Mouse (Mus musculus): ENCODE data around the gene St6galnac1. TPM values are rescaled to one million over a fixed set of nuclear protein-coding genes. Genes with fewer than 3 reads are reported as not detected.
"Not testable (repeated sequence)": the region's sequence is repeated elsewhere in the genome, so short reads cannot be mapped to it uniquely, and the experiment has no call there.

Gene St6galnac1
- not detected in 2 replicates for polyA plus RNA-seq (2015; fragmentation: Nextera tagmentation; extraction: Ambion mirVana)

GRCm38 (mm10) chr11:116775407-116775806 lies at the start of gene St6galnac1:
Gene St6galnac1, minus strand, starts transcription at chr11:116775507.
- ATAC-seq (ENCODE audit: low FRiP score, low read depth), result no peak
- WGBS, result 88% methylated on average over 7 of the region's 7 CpGs
- Histone ChIP-seq H3K4me1 (no peaks in the 10 kb centered on the region), H3K4me3 (no peak within 1 kb of the TSS), H3K27me3 (no peaks in the 10 kb centered on the region), H3K4me2 (replicated peaks) (no peak within 1 kb of the TSS), H3K27ac (no peak within 1 kb of the TSS), H3K36me3 (no peaks in the 10 kb centered on the region), H3K9me3 (no peaks in the 10 kb centered on the region), H3K9ac (no peak within 1 kb of the TSS)

- 96% methylated on average over 10 of the region's 10 CpGs for WGBS
- ATAC-seq (ENCODE audit: low FRiP score, low read depth), result not testable (repeated sequence)
- peaks cover 39% of the 10 kb centered on the region for H3K4me1 ChIP-seq
Measured at GRCm38 (mm10) chr11:116823885-116824284, 48.6 kb upstream of the St6galnac1 start.

GRCm38 (mm10) chr11:116823255-116823654 lies 47.9 kb upstream of the St6galnac1 start:
- no peak overlapping the region for H3K4me2 ChIP-seq (replicated peaks)
- WGBS, result 93% methylated on average over 2 of the region's 2 CpGs

More at GRCm38 (mm10) chr11:116823885-116824284, 48.6 kb upstream of the St6galnac1 start:
- H3K4me3 ChIP-seq; H3K27ac ChIP-seq; H3K4me2 ChIP-seq (replicated peaks); H3K9me3 ChIP-seq; H3K36me3 ChIP-seq; H3K9ac ChIP-seq; H3K27me3 ChIP-seq: not testable (repeated sequence)

GRCm38 (mm10) chr11:116822626-116823025 lies 47.3 kb upstream of the St6galnac1 start:
- peaks cover 38% of the 10 kb centered on the region for H3K4me1 ChIP-seq
- no peaks in the 10 kb centered on the region for H3K36me3 ChIP-seq
- 92% methylated on average over 10 of the region's 10 CpGs for WGBS
- H3K27ac ChIP-seq, result no peak overlapping the region
- H3K4me2 ChIP-seq (replicated peaks), result no peak overlapping the region
- no peak for ATAC-seq (ENCODE audit: low FRiP score, low read depth)
- H3K9me3 ChIP-seq, result no peaks in the 10 kb centered on the region
- no peak overlapping the region for H3K4me3 ChIP-seq
- H3K27me3 ChIP-seq, result no peaks in the 10 kb centered on the region
- no peak overlapping the region for H3K9ac ChIP-seq

More at GRCm38 (mm10) chr11:116823255-116823654, 47.9 kb upstream of the St6galnac1 start:
- Histone ChIP-seq H3K9ac (no peak overlapping the region), H3K4me1 (peaks cover 40% of the 10 kb centered on the region), H3K36me3 (no peaks in the 10 kb centered on the region), H3K9me3 (no peaks in the 10 kb centered on the region), H3K4me3 (no peak overlapping the region), H3K27me3 (no peaks in the 10 kb centered on the region), H3K27ac (no peak overlapping the region)
- ATAC-seq (ENCODE audit: low FRiP score, low read depth), result no peak

GRCm38 (mm10) chr11:116822215-116822614 lies 46.9 kb upstream of the St6galnac1 start:
- H3K4me3 ChIP-seq, result no peak overlapping the region
- no peak overlapping the region for H3K4me2 ChIP-seq (replicated peaks)
- no peaks in the 10 kb centered on the region for H3K27me3 ChIP-seq
- no peak overlapping the region for H3K9ac ChIP-seq
- H3K36me3 ChIP-seq, result no peaks in the 10 kb centered on the region
- peaks cover 35% of the 10 kb centered on the region for H3K4me1 ChIP-seq
- no peak overlapping the region for H3K27ac ChIP-seq
- no peaks in the 10 kb centered on the region for H3K9me3 ChIP-seq
- WGBS, result 82% methylated on average over 10 of the region's 10 CpGs
- no peak for ATAC-seq (ENCODE audit: low FRiP score, low read depth)

GRCm38 (mm10) chr11:116821057-116821940 lies 46.0 kb upstream of the St6galnac1 start:
- peaks cover 26% of the 10 kb centered on the region for H3K4me1 ChIP-seq
- H3K27me3 ChIP-seq, result no peaks in the 10 kb centered on the region
- no peak overlapping the region for H3K4me3 ChIP-seq
- 81% methylated on average over 13 of the region's 13 CpGs for WGBS
- no peaks in the 10 kb centered on the region for H3K36me3 ChIP-seq
- no peak overlapping the region for H3K27ac ChIP-seq
- no peak overlapping the region for H3K9ac ChIP-seq
- H3K4me2 ChIP-seq (replicated peaks), result no peak overlapping the region
- no peak for ATAC-seq (ENCODE audit: low FRiP score, low read depth)
- H3K9me3 ChIP-seq, result no peaks in the 10 kb centered on the region

- Histone ChIP-seq H3K9ac (no peak overlapping the region), H3K36me3 (no peaks in the 10 kb centered on the region), H3K27ac (no peak overlapping the region), H3K4me3 (no peak overlapping the region), H3K4me2 (replicated peaks) (no peak overlapping the region), H3K9me3 (no peaks in the 10 kb centered on the region), H3K4me1 (peaks cover 25% of the 10 kb centered on the region), H3K27me3 (no peaks in the 10 kb centered on the region)
- 91% methylated on average over 5 of the region's 5 CpGs for WGBS
- ATAC-seq (ENCODE audit: low FRiP score, low read depth), result no peak
Measured at GRCm38 (mm10) chr11:116819932-116820593, 44.8 kb upstream of the St6galnac1 start.

- Histone ChIP-seq H3K4me1 (peaks cover 36% of the 10 kb centered on the region), H3K4me3 (no peak overlapping the region), H3K9me3 (no peaks in the 10 kb centered on the region), H3K27me3 (no peaks in the 10 kb centered on the region), H3K9ac (peak overlapping the region; percentile 19), H3K4me2 (replicated peaks) (no peak overlapping the region), H3K36me3 (no peaks in the 10 kb centered on the region), H3K27ac (peak overlapping the region; percentile 35; the same call in 1 of the 2 replicates)
- no peak for ATAC-seq (ENCODE audit: low FRiP score, low read depth)
- WGBS, result 33% methylated on average over 8 of the region's 8 CpGs
Measured at GRCm38 (mm10) chr11:116818722-116819121, 43.4 kb upstream of the St6galnac1 start.

GRCm38 (mm10) chr11:116817567-116817966 lies 42.3 kb upstream of the St6galnac1 start:
- no peak overlapping the region for H3K4me3 ChIP-seq
- no peaks in the 10 kb centered on the region for H3K9me3 ChIP-seq
- no peak overlapping the region for H3K4me2 ChIP-seq (replicated peaks)
- H3K27ac ChIP-seq, result no peak overlapping the region
- no peak overlapping the region for H3K9ac ChIP-seq
- ATAC-seq (ENCODE audit: low FRiP score, low read depth), result no peak
- no peaks in the 10 kb centered on the region for H3K27me3 ChIP-seq
- WGBS, result 93% methylated on average over 5 of the region's 5 CpGs
- peaks cover 47% of the 10 kb centered on the region for H3K4me1 ChIP-seq
- H3K36me3 ChIP-seq, result no peaks in the 10 kb centered on the region

- Histone ChIP-seq H3K4me1 (peaks cover 53% of the 10 kb centered on the region), H3K9ac (no peak overlapping the region), H3K27ac (no peak overlapping the region; the same call in 1 of the 2 replicates), H3K9me3 (no peaks in the 10 kb centered on the region), H3K36me3 (no peaks in the 10 kb centered on the region), H3K4me2 (replicated peaks) (no peak overlapping the region), H3K27me3 (no peaks in the 10 kb centered on the region), H3K4me3 (no peak overlapping the region)
- 72% methylated on average over 5 of the region's 5 CpGs for WGBS
- no peak for ATAC-seq (ENCODE audit: low FRiP score, low read depth)
Measured at GRCm38 (mm10) chr11:116816769-116817168, 41.5 kb upstream of the St6galnac1 start.

- peak overlapping the region; percentile 91 for H3K27ac ChIP-seq
- peak overlapping the region; percentile 27 for H3K4me2 ChIP-seq (replicated peaks)
- 19% methylated on average over 7 of the region's 7 CpGs for WGBS
- no peak overlapping the region for H3K4me3 ChIP-seq
- peak overlapping the region; percentile 50; the same call in 1 of the 2 replicates for H3K9ac ChIP-seq
- H3K4me1 ChIP-seq, result peaks cover 63% of the 10 kb centered on the region
- H3K27me3 ChIP-seq, result no peaks in the 10 kb centered on the region; the same call in 1 of the 2 replicates
- H3K36me3 ChIP-seq, result no peaks in the 10 kb centered on the region
- ATAC-seq (ENCODE audit: low FRiP score, low read depth), result peak; percentile 16; the same call in 1 of the 2 replicates
- H3K9me3 ChIP-seq, result no peaks in the 10 kb centered on the region
Measured at GRCm38 (mm10) chr11:116814884-116815415, 39.6 kb upstream of the St6galnac1 start.
